Mouse (Mus musculus) kidney, embryonic 16.5 days (tissue): ENCODE results near the gene Poc1a. TPM values are rescaled to one million over a fixed set of nuclear protein-coding genes. Genes with fewer than 3 reads are reported as not detected.

Experiments
- ATAC-seq: fragments of 200-750 bp; cut with Nextera tagmentation; 2 replicates; pipeline ENCODE4 v1.8.0; 2017; ENCODE audit warnings: moderate TSS enrichment; ENCODE audit not compliant: low FRiP score, low TSS enrichment
- H3K27ac ChIP-seq: fragments of 300-500 bp; sonication (generic); 2 replicates; pipeline ENCODE4 v1.5.1; 2014; ENCODE audit warnings: low read length
- H3K27me3 ChIP-seq: fragments of 300-500 bp; sonication (generic); 2 replicates; pipeline ENCODE4 v1.6.1; 2014; ENCODE audit warnings: low read length, control low read depth, mixed read lengths; ENCODE audit not compliant: insufficient read depth
- H3K36me3 ChIP-seq: fragments of 300-500 bp; sonication (generic); 2 replicates; pipeline ENCODE4 v1.6.1; 2014; ENCODE audit warnings: low read length, control low read depth, mixed read lengths; ENCODE audit not compliant: insufficient read depth
- H3K4me1 ChIP-seq: fragments of 300-500 bp; sonication (generic); 2 replicates; pipeline ENCODE4 v1.6.1; 2014; ENCODE audit warnings: low read length, control low read depth, mixed read lengths; ENCODE audit not compliant: insufficient read depth
- H3K4me2 ChIP-seq: fragments of 300-500 bp; sonication (generic); replicated peaks from 2 replicates; pipeline ENCODE4 v1.6.1; 2014; ENCODE audit warnings: low read depth, low read length
- H3K4me3 ChIP-seq: fragments of 300-500 bp; sonication (generic); 2 replicates; pipeline ENCODE4 v1.5.1; 2014; ENCODE audit warnings: mild to moderate bottlenecking, low read length
- H3K9ac ChIP-seq: fragments of 300-500 bp; sonication (generic); replicated peaks from 2 replicates; pipeline ENCODE4 v1.6.1; 2014; ENCODE audit warnings: low read length
- H3K9me3 ChIP-seq: fragments of 300-500 bp; sonication (generic); 2 replicates; pipeline ENCODE4 v1.6.1; 2016; ENCODE audit warnings: low read length, control low read depth
- WGBS: fragments of 180-500 bp; shearing (Covaris S2); extraction: QIAGEN DNeasy Blood & Tissue Kit; methylation state at CpG from one replicate; pipeline ENCODE4 v1.1.7; 2014; 5-methylcytosine and 5-hydroxymethylcytosine counted together
- polyA plus RNA-seq: library from polyadenylated mRNA; unstranded; fragments of >200 nt; fragmentation: Nextera tagmentation; extraction: Ambion mirVana; gene quantifications from 2 replicates; pipeline ENCODE4 v1.2.1, GENCODE M21; 2015

Gene Poc1a
- polyA plus RNA-seq, 1 experiment from 2014 or later, result 29.2 TPM

DNA sequence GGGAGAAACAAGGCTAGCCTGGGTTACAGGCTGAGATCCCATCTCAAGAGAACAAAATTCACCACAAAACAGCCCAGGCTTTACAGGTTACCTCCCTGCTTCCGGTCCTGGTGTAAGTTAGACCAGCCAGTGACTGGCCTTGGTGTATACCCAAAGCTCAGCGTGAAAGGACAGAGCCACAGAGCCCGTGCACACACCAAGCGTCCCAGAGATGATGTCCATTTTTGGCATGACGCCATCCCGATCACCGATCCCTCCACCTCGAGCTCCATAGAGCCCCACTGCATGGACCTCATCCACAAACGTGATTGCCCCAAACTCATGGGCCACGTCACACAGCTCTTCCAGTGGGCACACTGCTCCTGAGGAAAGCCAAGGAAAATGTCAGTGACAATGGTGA is 43.0 kb upstream of the Poc1a start:
- Histone ChIP-seq H3K4me1 (peaks cover 9% of the 10 kb centered on the region; the same call in 1 of the 2 replicates), H3K4me3 (no peak overlapping the region), H3K27me3 (no peaks in the 10 kb centered on the region), H3K9ac (no peak overlapping the region), H3K36me3 (peaks cover 82% of the 10 kb centered on the region), H3K9me3 (no peaks in the 10 kb centered on the region), H3K4me2 (no peak overlapping the region), H3K27ac (no peak overlapping the region)
- ATAC-seq, result no peak
- 95% methylated on average over 10 of the region's 10 CpGs for WGBS

DNA sequence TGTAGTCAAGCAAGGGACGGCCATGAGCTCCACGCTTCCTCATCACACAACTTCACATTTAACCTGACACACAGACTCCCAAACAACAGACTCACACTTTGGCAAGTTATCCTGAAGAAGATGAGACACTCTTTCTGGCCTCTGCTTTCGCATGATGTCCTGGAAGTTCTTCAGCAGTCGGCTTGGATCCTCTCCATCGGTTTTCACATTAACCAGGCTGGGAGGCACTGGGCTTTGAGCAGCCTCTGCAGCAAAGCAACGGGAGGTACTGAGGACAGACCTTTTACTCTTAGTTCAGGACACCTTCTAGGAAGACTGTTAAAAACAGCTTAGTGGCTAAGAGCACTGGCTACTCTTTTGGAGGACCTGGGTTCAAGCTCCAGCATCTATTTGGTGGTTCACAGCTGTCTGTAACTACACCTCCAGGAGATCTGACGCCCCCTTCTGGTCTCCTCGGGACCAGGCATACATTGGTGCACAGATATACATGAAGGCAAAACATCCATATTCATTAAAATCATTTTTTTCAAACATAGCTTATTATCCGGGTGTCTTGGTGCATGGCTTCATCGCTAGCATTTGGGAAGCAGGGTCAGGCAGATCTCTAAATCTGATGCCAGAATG is 39.2 kb upstream of the Poc1a start:
- WGBS, result 84% methylated on average over 10 of the region's 10 CpGs

DNA sequence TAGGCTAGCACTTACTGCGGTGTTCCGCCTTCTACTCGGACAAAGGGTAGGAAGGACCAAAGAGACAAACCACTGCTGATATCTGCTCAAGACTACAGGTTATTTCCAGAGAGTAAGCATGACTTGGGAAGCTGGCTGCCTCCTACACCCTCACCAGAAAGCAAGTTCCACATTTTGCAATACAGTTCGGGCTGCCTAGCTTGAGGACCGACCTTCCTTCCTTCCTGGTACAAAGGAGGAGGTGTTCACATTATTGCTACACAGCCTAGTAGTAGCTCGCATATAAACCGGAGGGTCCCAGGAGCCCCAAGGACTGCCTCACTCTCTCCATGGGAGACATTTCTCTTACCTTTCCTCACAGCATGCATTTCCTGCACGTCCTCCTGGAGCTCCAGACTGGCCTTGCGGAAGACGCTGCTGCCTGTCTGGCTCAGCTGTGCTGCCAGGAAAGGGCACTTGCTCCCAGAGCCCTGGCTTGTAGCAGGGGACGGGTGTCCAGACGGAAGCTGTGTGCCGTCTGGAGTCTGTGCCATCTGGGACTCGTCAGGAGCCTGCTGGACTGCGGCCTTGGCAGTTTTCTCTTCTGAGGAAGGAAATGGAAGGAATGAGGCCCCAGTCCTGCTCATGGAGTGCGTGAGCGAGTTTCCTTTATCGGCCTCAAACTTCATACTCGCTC is 37.9 kb upstream of the Poc1a start:
- Histone ChIP-seq H3K36me3 (peaks cover 45% of the 10 kb centered on the region), H3K4me1 (peaks cover 26% of the 10 kb centered on the region), H3K4me2 (no peak overlapping the region), H3K4me3 (no peak overlapping the region), H3K27ac (peak overlapping the region; percentile 67), H3K27me3 (no peaks in the 10 kb centered on the region), H3K9me3 (no peaks in the 10 kb centered on the region), H3K9ac (no peak overlapping the region)
- 61% methylated on average over 19 of the region's 19 CpGs for WGBS
- no peak for ATAC-seq

More for the DNA sequence above, 39.2 kb upstream of the Poc1a start:
- H3K9ac ChIP-seq, result no peak overlapping the region
- no peak overlapping the region for H3K27ac ChIP-seq
- H3K27me3 ChIP-seq, result no peaks in the 10 kb centered on the region
- H3K4me2 ChIP-seq, result no peak overlapping the region
- peaks cover 21% of the 10 kb centered on the region for H3K4me1 ChIP-seq
- H3K36me3 ChIP-seq, result peaks cover 55% of the 10 kb centered on the region
- H3K9me3 ChIP-seq, result no peaks in the 10 kb centered on the region
- no peak overlapping the region for H3K4me3 ChIP-seq
- ATAC-seq, result no peak

DNA sequence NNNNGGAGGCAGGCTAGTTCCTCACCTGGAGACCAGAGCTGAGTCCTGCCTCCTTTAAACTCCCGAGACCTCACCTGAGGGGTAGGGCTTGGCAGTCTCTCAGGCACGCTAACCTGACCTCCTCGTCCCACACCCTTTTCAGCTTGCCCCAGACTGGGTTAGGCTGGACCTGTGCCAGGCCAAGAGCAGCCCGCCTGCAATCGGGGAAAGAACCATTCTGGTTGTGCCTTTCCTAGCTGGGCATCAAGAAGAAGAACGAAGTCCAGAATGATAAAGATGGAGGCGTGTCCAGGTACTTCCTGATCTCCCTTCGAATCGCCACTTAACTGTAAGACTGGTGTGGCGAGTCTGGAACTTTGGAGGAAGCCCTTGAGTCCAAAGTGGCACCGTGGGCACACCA is 31.3 kb upstream of the Poc1a start:
- no peak overlapping the region for H3K4me2 ChIP-seq
- ATAC-seq, result no peak

DNA sequence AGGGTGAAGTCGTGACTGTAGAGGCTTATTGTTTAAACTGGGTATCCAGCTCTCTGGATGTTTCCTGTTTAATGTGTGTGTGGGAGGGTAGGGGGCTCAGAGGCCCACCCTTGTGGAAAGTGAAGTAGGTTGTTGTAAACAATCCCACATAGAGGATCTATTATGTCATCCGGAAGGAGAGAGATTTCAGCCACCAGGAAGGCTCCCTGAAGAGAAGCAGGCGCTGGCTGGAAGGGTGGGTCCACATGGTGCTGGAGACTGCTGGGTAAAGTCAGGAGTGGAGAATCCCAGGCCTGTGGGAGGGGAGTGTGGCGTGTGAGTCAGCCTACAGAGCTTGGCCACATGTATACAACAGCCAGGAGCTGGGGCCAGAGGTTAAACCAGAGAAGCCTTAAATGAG is 30.6 kb upstream of the Poc1a start:
- H3K9me3 ChIP-seq, result no peaks in the 10 kb centered on the region
- H3K4me1 ChIP-seq, result peaks cover 33% of the 10 kb centered on the region
- no peak overlapping the region for H3K4me2 ChIP-seq
- WGBS, result 25% methylated on average over 4 of the region's 4 CpGs
- no peaks in the 10 kb centered on the region for H3K36me3 ChIP-seq
- H3K27me3 ChIP-seq, result no peaks in the 10 kb centered on the region
- no peak overlapping the region for H3K4me3 ChIP-seq
- peak overlapping the region; percentile 22; the same call in 1 of the 2 replicates for H3K9ac ChIP-seq
- ATAC-seq, result peak; percentile 7; the same call in 1 of the 2 replicates
- H3K27ac ChIP-seq, result peak overlapping the region; percentile 49; the same call in 1 of the 2 replicates

More for the DNA sequence above, 31.3 kb upstream of the Poc1a start:
- Histone ChIP-seq H3K27ac (no peak overlapping the region), H3K9me3 (no peaks in the 10 kb centered on the region), H3K36me3 (peaks cover 3% of the 10 kb centered on the region; the same call in 1 of the 2 replicates), H3K4me3 (no peak overlapping the region), H3K4me1 (peaks cover 37% of the 10 kb centered on the region), H3K27me3 (no peaks in the 10 kb centered on the region), H3K9ac (no peak overlapping the region)
- WGBS, result 87% methylated on average over 11 of the region's 11 CpGs

DNA sequence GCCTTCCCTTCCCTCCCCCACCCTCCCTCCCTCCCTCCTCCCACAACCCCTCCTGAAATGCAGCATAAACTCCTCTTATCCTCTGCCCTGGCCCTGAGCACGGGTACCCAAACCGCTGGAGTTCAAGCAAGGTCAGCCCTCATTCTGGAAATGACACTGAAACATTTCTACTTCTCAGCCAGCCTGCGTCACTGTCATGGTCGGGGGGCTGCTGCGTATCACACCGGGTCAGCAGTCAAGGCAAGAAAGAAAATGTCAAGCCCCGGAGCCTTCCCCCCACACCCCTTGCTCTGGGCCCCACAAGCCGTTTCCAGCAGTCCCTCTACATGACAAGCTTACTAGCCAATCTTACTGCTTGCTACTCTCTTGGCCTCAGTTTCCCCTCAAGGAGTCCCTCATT is 29.8 kb upstream of the Poc1a start:
- ATAC-seq, result no peak
- Histone ChIP-seq H3K27me3 (no peaks in the 10 kb centered on the region), H3K4me1 (peaks cover 32% of the 10 kb centered on the region), H3K4me3 (no peak overlapping the region), H3K9me3 (no peaks in the 10 kb centered on the region), H3K36me3 (no peaks in the 10 kb centered on the region), H3K4me2 (no peak overlapping the region), H3K27ac (no peak overlapping the region), H3K9ac (no peak overlapping the region)
- 52% methylated on average over 8 of the region's 8 CpGs for WGBS

DNA sequence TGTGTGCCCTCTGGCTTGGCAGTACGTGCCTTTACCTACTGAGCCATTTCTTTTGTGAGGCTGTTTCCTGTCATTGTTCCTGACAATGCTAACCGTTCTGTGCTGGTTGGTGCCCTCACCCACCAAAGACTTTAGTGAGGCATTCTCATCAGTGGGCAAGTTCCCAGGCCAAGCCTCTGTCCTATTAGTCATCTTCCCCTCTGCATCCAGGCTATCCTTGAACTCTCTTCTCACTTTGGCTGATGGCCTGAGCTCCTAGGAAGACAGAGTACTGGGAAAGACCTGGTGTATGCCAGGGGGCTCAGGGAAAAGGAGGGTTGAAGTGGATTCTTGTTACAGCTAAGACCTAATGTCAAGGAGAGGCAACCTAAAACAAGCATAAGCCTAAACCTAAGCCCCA is 26.9 kb upstream of the Poc1a start:
- H3K4me3 ChIP-seq, result no peak overlapping the region
- no peak for ATAC-seq
- no peak overlapping the region for H3K4me2 ChIP-seq
- H3K27ac ChIP-seq, result no peak overlapping the region
- H3K4me1 ChIP-seq, result peaks cover 14% of the 10 kb centered on the region; the same call in 1 of the 2 replicates
- WGBS, result 65% methylated on average over 2 of the region's 2 CpGs
- no peaks in the 10 kb centered on the region for H3K36me3 ChIP-seq
- no peaks in the 10 kb centered on the region for H3K27me3 ChIP-seq
- H3K9me3 ChIP-seq, result no peaks in the 10 kb centered on the region
- H3K9ac ChIP-seq, result no peak overlapping the region

DNA sequence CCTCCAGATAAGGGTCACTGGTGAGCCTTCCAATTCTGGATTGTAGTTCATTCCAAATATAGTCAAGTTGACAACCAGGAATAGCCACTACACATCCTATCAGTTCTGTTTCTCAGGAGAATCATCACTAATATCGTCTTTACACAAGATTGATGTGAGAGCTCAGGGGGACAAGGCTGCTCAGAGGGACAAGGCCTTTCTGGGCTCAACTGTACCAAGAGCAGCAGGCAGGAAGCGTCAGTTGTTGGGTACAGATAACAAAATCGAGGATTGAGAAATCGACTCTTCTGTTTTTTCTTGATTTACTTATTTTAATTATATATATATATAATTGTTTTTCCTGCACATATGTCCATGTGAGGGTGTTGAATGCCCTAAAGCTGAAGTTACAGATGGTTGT is 22.4 kb upstream of the Poc1a start:
- H3K27me3 ChIP-seq, result no peaks in the 10 kb centered on the region
- H3K9me3 ChIP-seq, result no peaks in the 10 kb centered on the region
- H3K4me3 ChIP-seq, result no peak overlapping the region
- no peak overlapping the region for H3K9ac ChIP-seq
- H3K4me2 ChIP-seq, result no peak overlapping the region
- H3K36me3 ChIP-seq, result no peaks in the 10 kb centered on the region
- ATAC-seq, result no peak
- H3K27ac ChIP-seq, result no peak overlapping the region
- WGBS, result 95% methylated on average over 4 of the region's 4 CpGs
- no peaks in the 10 kb centered on the region for H3K4me1 ChIP-seq

DNA sequence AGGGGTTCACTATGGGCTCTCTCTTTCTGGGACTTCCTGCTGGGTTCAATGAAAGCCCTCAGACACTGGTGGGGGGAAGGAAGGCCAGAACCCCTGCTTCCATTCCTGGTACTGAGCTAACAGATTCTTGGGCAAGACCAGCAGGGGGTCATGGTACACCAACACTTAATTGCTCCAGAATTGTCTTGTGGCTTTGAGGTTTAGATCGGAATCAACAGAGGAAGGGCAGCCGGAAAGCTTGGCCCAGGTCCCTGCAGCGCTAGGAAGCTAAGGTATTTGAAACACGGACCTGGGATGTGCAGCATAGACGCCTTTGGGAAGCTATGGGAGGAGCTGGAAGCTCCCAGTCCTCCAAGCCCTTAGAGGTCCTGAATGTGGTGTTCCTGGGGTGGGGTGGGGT is 21.9 kb upstream of the Poc1a start:
- Histone ChIP-seq H3K27ac (no peak overlapping the region), H3K4me1 (no peaks in the 10 kb centered on the region), H3K4me3 (no peak overlapping the region), H3K36me3 (no peaks in the 10 kb centered on the region), H3K9me3 (no peaks in the 10 kb centered on the region), H3K27me3 (no peaks in the 10 kb centered on the region), H3K9ac (no peak overlapping the region), H3K4me2 (no peak overlapping the region)
- no peak for ATAC-seq
- 75% methylated on average over 5 of the region's 5 CpGs for WGBS

DNA sequence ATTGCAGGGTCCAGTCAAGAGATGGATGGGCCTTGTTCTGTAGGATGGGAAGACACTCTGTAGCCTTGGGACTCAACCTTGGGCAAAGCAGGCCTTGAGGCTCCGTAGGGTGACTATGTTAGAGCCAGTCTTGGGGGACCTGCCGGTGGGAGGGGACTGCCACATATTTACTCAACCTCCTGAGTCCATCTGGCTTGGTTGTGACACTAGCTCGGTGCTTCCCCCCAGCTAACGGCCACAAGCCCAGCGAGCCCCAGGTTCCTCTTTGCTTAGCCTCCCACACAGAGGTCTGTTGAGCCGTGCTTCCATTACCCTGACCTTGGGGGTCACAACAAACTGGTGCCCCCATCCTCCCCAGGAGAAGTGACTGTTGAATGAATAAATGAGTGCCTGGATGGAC is 19.8 kb upstream of the Poc1a start:
- WGBS, result 67% methylated on average over 6 of the region's 6 CpGs
- Histone ChIP-seq H3K27me3 (no peaks in the 10 kb centered on the region), H3K4me1 (no peaks in the 10 kb centered on the region), H3K36me3 (no peaks in the 10 kb centered on the region), H3K9me3 (no peaks in the 10 kb centered on the region), H3K4me2 (no peak overlapping the region), H3K4me3 (no peak overlapping the region), H3K9ac (no peak overlapping the region), H3K27ac (no peak overlapping the region)
- ATAC-seq, result no peak
